Mouse (Mus musculus): Measurements from ENCODE around the gene Sync. TPM values are rescaled to one million over a fixed set of nuclear protein-coding genes. Genes with fewer than 3 reads are reported as not detected.

The Sync gene
- polyA plus RNA-seq, 1 experiment from 2014 or later = 1.8 TPM

GRCm38 (mm10) chr4:129292831-129293230 is 5.4 kb downstream of the Sync start:
- Histone ChIP-seq H3K27me3 (peaks cover 8% of the 10 kb centered on the region; the same call in 1 of the 2 replicates), H3K4me3 (no peak overlapping the region), H3K4me2 (replicated peaks) (no peak overlapping the region), H3K9ac (no peak overlapping the region), H3K36me3 (no peaks in the 10 kb centered on the region), H3K4me1 (no peaks in the 10 kb centered on the region), H3K9me3 (replicated peaks) (no peaks in the 10 kb centered on the region), H3K27ac (no peak overlapping the region)
- no peak for ATAC-seq (ENCODE audit: low FRiP score)
- 55% methylated on average over 7 of the region's 7 CpGs for WGBS

GRCm38 (mm10) chr4:129293702-129294101 is 6.3 kb downstream of the Sync start:
- peaks cover 6% of the 10 kb centered on the region; the same call in 1 of the 2 replicates for H3K27me3 ChIP-seq
- no peak for ATAC-seq (ENCODE audit: low FRiP score)
- H3K27ac ChIP-seq = no peak overlapping the region
- H3K9ac ChIP-seq = peak overlapping the region; percentile 8; the same call in 1 of the 2 replicates
- H3K9me3 ChIP-seq (replicated peaks) = no peaks in the 10 kb centered on the region
- 0 out of 2 replicates have a peak overlapping the region, but pooled peaks have one; percentile 7 for H3K4me2 ChIP-seq (replicated peaks)
- WGBS = 40% methylated on average over 16 of the region's 16 CpGs
- H3K4me1 ChIP-seq = peaks cover 4% of the 10 kb centered on the region; the same call in 1 of the 2 replicates
- no peaks in the 10 kb centered on the region for H3K36me3 ChIP-seq
- no peak overlapping the region for H3K4me3 ChIP-seq

GRCm38 (mm10) chr4:129295188-129295587 is 7.8 kb downstream of the Sync start:
- 73% methylated on average over 2 of the region's 2 CpGs for WGBS
- Histone ChIP-seq H3K27ac (no peak overlapping the region), H3K27me3 (peaks cover 6% of the 10 kb centered on the region; the same call in 1 of the 2 replicates), H3K9me3 (replicated peaks) (no peaks in the 10 kb centered on the region), H3K4me3 (no peak overlapping the region), H3K36me3 (no peaks in the 10 kb centered on the region), H3K4me2 (replicated peaks) (no peak overlapping the region), H3K9ac (no peak overlapping the region), H3K4me1 (peaks cover 12% of the 10 kb centered on the region; the same call in 1 of the 2 replicates)
- no peak for ATAC-seq (ENCODE audit: low FRiP score)

- H3K4me2 ChIP-seq (replicated peaks) = no peak overlapping the region
- H3K4me1 ChIP-seq = peaks cover 12% of the 10 kb centered on the region; the same call in 1 of the 2 replicates
- no peaks in the 10 kb centered on the region for H3K36me3 ChIP-seq
- no peak overlapping the region for H3K27ac ChIP-seq
- H3K27me3 ChIP-seq = peaks cover 6% of the 10 kb centered on the region; the same call in 1 of the 2 replicates
- WGBS = 91% methylated on average over 7 of the region's 7 CpGs
- no peak overlapping the region for H3K9ac ChIP-seq
- no peaks in the 10 kb centered on the region for H3K9me3 ChIP-seq (replicated peaks)
- no peak for ATAC-seq (ENCODE audit: low FRiP score)
- H3K4me3 ChIP-seq = no peak overlapping the region
Measured at GRCm38 (mm10) chr4:129296066-129296465, 8.6 kb downstream of the Sync start.

- no peak for ATAC-seq (ENCODE audit: low FRiP score)
- H3K36me3 ChIP-seq = no peaks in the 10 kb centered on the region
- no peak overlapping the region for H3K9ac ChIP-seq
- no peak overlapping the region for H3K4me3 ChIP-seq
- H3K4me1 ChIP-seq = peaks cover 12% of the 10 kb centered on the region; the same call in 1 of the 2 replicates
- H3K27me3 ChIP-seq = peaks cover 6% of the 10 kb centered on the region; the same call in 1 of the 2 replicates
- WGBS = 94% methylated on average over 4 of the region's 4 CpGs
- no peak overlapping the region for H3K27ac ChIP-seq
- H3K9me3 ChIP-seq (replicated peaks) = no peaks in the 10 kb centered on the region; the same call in 1 of the 2 replicates
- no peak overlapping the region for H3K4me2 ChIP-seq (replicated peaks)
Measured at GRCm38 (mm10) chr4:129297724-129298123, 10.3 kb downstream of the Sync start.

- Histone ChIP-seq H3K27ac (no peak overlapping the region), H3K36me3 (no peaks in the 10 kb centered on the region), H3K4me1 (peaks cover 12% of the 10 kb centered on the region; the same call in 1 of the 2 replicates), H3K4me3 (no peak overlapping the region), H3K27me3 (peaks cover 2% of the 10 kb centered on the region; the same call in 1 of the 2 replicates), H3K9me3 (replicated peaks) (no peaks in the 10 kb centered on the region; the same call in 1 of the 2 replicates), H3K9ac (no peak overlapping the region), H3K4me2 (replicated peaks) (no peak overlapping the region)
- WGBS = 48% methylated on average over 10 of the region's 10 CpGs
- ATAC-seq (ENCODE audit: low FRiP score) = no peak
Measured at GRCm38 (mm10) chr4:129299121-129299520, 11.7 kb downstream of the Sync start.

GRCm38 (mm10) chr4:129303401-129303800 is 16.0 kb downstream of the Sync start:
- Histone ChIP-seq H3K27ac (0 out of 2 replicates have a peak overlapping the region, but pooled peaks have one; percentile 30), H3K4me1 (peaks cover 11% of the 10 kb centered on the region; the same call in 1 of the 2 replicates), H3K4me3 (no peak overlapping the region), H3K9me3 (replicated peaks) (no peaks in the 10 kb centered on the region; the same call in 1 of the 2 replicates), H3K36me3 (peaks cover 25% of the 10 kb centered on the region), H3K27me3 (no peaks in the 10 kb centered on the region), H3K9ac (no peak overlapping the region), H3K4me2 (replicated peaks) (no peak overlapping the region)
- 77% methylated on average over 5 of the region's 5 CpGs for WGBS
- no peak for ATAC-seq (ENCODE audit: low FRiP score)

GRCm38 (mm10) chr4:129303816-129304215 is 16.4 kb downstream of the Sync start:
- peaks cover 29% of the 10 kb centered on the region for H3K36me3 ChIP-seq
- H3K4me3 ChIP-seq = no peak overlapping the region
- no peak for ATAC-seq (ENCODE audit: low FRiP score)
- WGBS = 87% methylated on average over 9 of the region's 9 CpGs
- H3K9ac ChIP-seq = no peak overlapping the region
- H3K27me3 ChIP-seq = no peaks in the 10 kb centered on the region
- peaks cover 7% of the 10 kb centered on the region; the same call in 1 of the 2 replicates for H3K4me1 ChIP-seq
- H3K9me3 ChIP-seq (replicated peaks) = no peaks in the 10 kb centered on the region; the same call in 1 of the 2 replicates
- 0 out of 2 replicates have a peak overlapping the region, but pooled peaks have one; percentile 30 for H3K27ac ChIP-seq
- H3K4me2 ChIP-seq (replicated peaks) = no peak overlapping the region

- no peak overlapping the region for H3K4me2 ChIP-seq (replicated peaks)
- no peak for ATAC-seq (ENCODE audit: low FRiP score)
- no peak overlapping the region for H3K9ac ChIP-seq
- H3K27ac ChIP-seq = no peak overlapping the region
- no peaks in the 10 kb centered on the region for H3K27me3 ChIP-seq
- peaks cover 3% of the 10 kb centered on the region; the same call in 1 of the 2 replicates for H3K4me1 ChIP-seq
- peaks cover 33% of the 10 kb centered on the region for H3K36me3 ChIP-seq
- H3K4me3 ChIP-seq = no peak overlapping the region
- WGBS = 77% methylated on average over 1 of the region's 1 CpGs
- no peaks in the 10 kb centered on the region; the same call in 1 of the 2 replicates for H3K9me3 ChIP-seq (replicated peaks)
Measured at GRCm38 (mm10) chr4:129304306-129304705, 16.9 kb downstream of the Sync start.

GRCm38 (mm10) chr4:129307936-129308335 is 20.5 kb downstream of the Sync start:
- WGBS = 93% methylated on average over 1 of the region's 1 CpGs
- H3K9me3 ChIP-seq (replicated peaks) = no peaks in the 10 kb centered on the region
- ATAC-seq (ENCODE audit: low FRiP score) = no peak
- H3K9ac ChIP-seq = no peak overlapping the region
- no peak overlapping the region for H3K4me2 ChIP-seq (replicated peaks)
- H3K27me3 ChIP-seq = no peaks in the 10 kb centered on the region
- peaks cover 58% of the 10 kb centered on the region for H3K36me3 ChIP-seq
- H3K4me1 ChIP-seq = no peaks in the 10 kb centered on the region; the same call in 1 of the 2 replicates
- no peak overlapping the region for H3K27ac ChIP-seq
- no peak overlapping the region for H3K4me3 ChIP-seq

- 92% methylated on average over 3 of the region's 3 CpGs for WGBS
- H3K27me3 ChIP-seq = no peaks in the 10 kb centered on the region
- H3K36me3 ChIP-seq = peaks cover 84% of the 10 kb centered on the region
- no peaks in the 10 kb centered on the region for H3K4me1 ChIP-seq
- no peak overlapping the region for H3K4me3 ChIP-seq
- H3K4me2 ChIP-seq (replicated peaks) = no peak overlapping the region
- no peak overlapping the region for H3K27ac ChIP-seq
- H3K9me3 ChIP-seq (replicated peaks) = no peaks in the 10 kb centered on the region
- ATAC-seq (ENCODE audit: low FRiP score) = no peak
- no peak overlapping the region for H3K9ac ChIP-seq
Measured at GRCm38 (mm10) chr4:129313886-129314285, 26.5 kb downstream of the Sync start.

GRCm38 (mm10) chr4:129320876-129321275 is 33.5 kb downstream of the Sync start:
- ATAC-seq (ENCODE audit: low FRiP score) = no peak
- peaks cover 64% of the 10 kb centered on the region for H3K36me3 ChIP-seq
- H3K27me3 ChIP-seq = no peaks in the 10 kb centered on the region
- no peak overlapping the region for H3K4me3 ChIP-seq
- H3K4me2 ChIP-seq (replicated peaks) = no peak overlapping the region
- no peaks in the 10 kb centered on the region for H3K4me1 ChIP-seq
- no peak overlapping the region for H3K9ac ChIP-seq
- H3K9me3 ChIP-seq (replicated peaks) = no peaks in the 10 kb centered on the region
- no peak overlapping the region for H3K27ac ChIP-seq
- WGBS = 95% methylated on average over 1 of the region's 1 CpGs

GRCm38 (mm10) chr4:129322042-129322441 is 34.6 kb downstream of the Sync start:
- H3K27me3 ChIP-seq = no peaks in the 10 kb centered on the region
- 93% methylated on average over 5 of the region's 5 CpGs for WGBS
- no peak overlapping the region for H3K4me3 ChIP-seq
- ATAC-seq (ENCODE audit: low FRiP score) = no peak
- H3K36me3 ChIP-seq = peaks cover 60% of the 10 kb centered on the region
- no peak overlapping the region for H3K4me2 ChIP-seq (replicated peaks)
- no peaks in the 10 kb centered on the region for H3K4me1 ChIP-seq
- H3K9ac ChIP-seq = no peak overlapping the region
- no peak overlapping the region for H3K27ac ChIP-seq
- H3K9me3 ChIP-seq (replicated peaks) = no peaks in the 10 kb centered on the region
